Mouse (Mus musculus): Measurements from ENCODE around the gene Gfer. TPM values are rescaled to one million over a fixed set of nuclear protein-coding genes. Genes with fewer than 3 reads are reported as not detected.
"Not testable (repeated sequence)": the region's sequence is repeated elsewhere in the genome, so short reads cannot be mapped to it uniquely, and the experiment has no call there.

Gfer gene
- total and polyA plus RNA-seq, 3 experiments = 69.1 to 105 (median 94.8) TPM

- TF ChIP-seq USF2 (conservative IDR thresholded peaks at IDR 0.05; ENCODE audit: low read depth, low read length) (no peak), UBTF (IDR thresholded peaks at IDR 0.05; ENCODE audit: low read depth, low read length) (no peak), TCF12 (IDR thresholded peaks at IDR 0.05; ENCODE audit: low read depth, low read length) (0 out of 2 replicates have a peak, but pooled peaks have one; percentile 16), RAD21 (IDR thresholded peaks at IDR 0.05; ENCODE audit: low read depth, low read length) (peak; percentile 81), JUND (conservative IDR thresholded peaks at IDR 0.05; ENCODE audit: low read depth, low read length) (0 out of 2 replicates have a peak, but pooled peaks have one; percentile 27), HCFC1 (IDR thresholded peaks at IDR 0.05; ENCODE audit: low read depth, low read length) (peak; percentile 36; the same call in 1 of the 2 replicates)
These were observed 28.5 kb downstream of the Gfer start (continued) for GRCm38 (mm10) chr17:24667416-24667815.

GRCm38 (mm10) chr17:24667011-24667410, 28.9 kb downstream of the Gfer start:
- H3K27me3 ChIP-seq (replicated peaks); dilution Hi-C loops (cut with MboI; ENCODE audit: extremely low pct_ligation_motif_present, extremely low pct_unique_long_range_greater_than_20kb, low sequenced_read_pairs); in situ Hi-C loops (cut with MboI; ENCODE audit: low pct_ligation_motif_present, low pct_unique_long_range_greater_than_20kb, low sequenced_read_pairs); H3K36me3 ChIP-seq (replicated peaks in 1 of 2; ENCODE audit: control insufficient read depth in 1 of 2, insufficient read depth in 1 of 2, low read length in 1 of 2); H3K4me2 ChIP-seq (ENCODE audit: insufficient read depth, low read depth, poor library complexity, severe bottlenecking); H3K9me3 ChIP-seq (replicated peaks; ENCODE audit: low read length); H3K27ac ChIP-seq (ENCODE audit: insufficient read depth, low read depth); H3K9ac ChIP-seq (ENCODE audit: insufficient read depth, low read depth); DNase-seq (ENCODE audit: extremely low read depth); H3K4me3 ChIP-seq (replicated peaks in 1 of 3; ENCODE audit: low read depth in 2 of 3, low read length in 2 of 3, poor library complexity in 1 of 3): not testable (repeated sequence)
- Histone ChIP-seq H3K79me2 (replicated peaks; ENCODE audit: control insufficient read depth, extremely low read depth, insufficient read depth, poor library complexity, severe bottlenecking) (peaks cover 23% of the 10 kb centered on the region), H3K4me1 (ENCODE audit: control insufficient read depth in 1 of 2, insufficient read depth in 2 of 2) (peaks cover 5 to 35% of the 10 kb centered on the region in 2 experiments; a peak in 2 of 4 replicates)

GRCm38 (mm10) chr17:24658017-24658758, 37.8 kb downstream of the Gfer start, which contains the start of gene Npw:
Gene Npw, minus strand, starts transcription at chr17:24658457.
- Histone ChIP-seq H3K9me3 (replicated peaks; ENCODE audit: low read length) (no peaks in the 10 kb centered on the region), H3K79me2 (replicated peaks; ENCODE audit: control insufficient read depth, extremely low read depth, insufficient read depth, poor library complexity, severe bottlenecking) (no peaks in the 10 kb centered on the region), H3K4me2 (ENCODE audit: insufficient read depth, low read depth, poor library complexity, severe bottlenecking) (no peak within 1 kb of the TSS), H3K4me3 (replicated peaks in 1 of 3; ENCODE audit: low read depth in 2 of 3, low read length in 2 of 3, poor library complexity in 1 of 3) (no peak within 1 kb of the TSS), H3K4me1 (ENCODE audit: control insufficient read depth in 1 of 2, insufficient read depth in 2 of 2) (peaks cover 3 to 22% of the 10 kb centered on the region in 2 experiments), H3K27ac (ENCODE audit: insufficient read depth, low read depth) (no peak within 1 kb of the TSS), H3K9ac (ENCODE audit: insufficient read depth, low read depth) (no peak within 1 kb of the TSS), H3K36me3 (replicated peaks in 1 of 2; ENCODE audit: control insufficient read depth in 1 of 2, insufficient read depth in 1 of 2, low read length in 1 of 2) (no peaks in the 10 kb centered on the region), H3K27me3 (replicated peaks) (peaks cover 4% of the 10 kb centered on the region)
- TF ChIP-seq MYC (IDR thresholded peaks at IDR 0.05; ENCODE audit: low read depth, low read length) = no peak
- TF ChIP-seq RCOR1 (conservative IDR thresholded peaks at IDR 0.05; ENCODE audit: low read depth, low read length) = no peak
- no peak for TF ChIP-seq NRF1 (IDR thresholded peaks at IDR 0.05; ENCODE audit: low read depth, low read length)
- TF ChIP-seq EP300 (IDR thresholded peaks at IDR 0.05; ENCODE audit: low read length) = no peak
- TF ChIP-seq NELFE (IDR thresholded peaks at IDR 0.05; ENCODE audit: low read depth, low read length) = no peak
- TF ChIP-seq JUN (IDR thresholded peaks at IDR 0.05; ENCODE audit: insufficient read depth, low read depth, low read length) = no peak
- no peak for TF ChIP-seq E2F4 (IDR thresholded peaks at IDR 0.05; ENCODE audit: insufficient replicate concordance, low read depth, low read length)
- TF ChIP-seq BHLHE40 (IDR thresholded peaks at IDR 0.05; ENCODE audit: low read depth, low read length) = no peak
- no peak for TF ChIP-seq UBTF (IDR thresholded peaks at IDR 0.05; ENCODE audit: low read depth, low read length)
- no peak for TF ChIP-seq MAZ (IDR thresholded peaks at IDR 0.05; ENCODE audit: low read depth, low read length)
- TF ChIP-seq SMC3 (IDR thresholded peaks at IDR 0.05; ENCODE audit: low read depth, low read length) = no peak
- TF ChIP-seq POLR2AphosphoS2 (IDR thresholded peaks at IDR 0.05; ENCODE audit: low read depth, low read length) = no peak
- no peak for TF ChIP-seq USF2 (conservative IDR thresholded peaks at IDR 0.05; ENCODE audit: low read depth, low read length)
- no peak for TF ChIP-seq CHD2 (IDR thresholded peaks at IDR 0.05; ENCODE audit: low read length)
- TF ChIP-seq JUND (conservative IDR thresholded peaks at IDR 0.05; ENCODE audit: low read depth, low read length) = no peak
- no peak for TF ChIP-seq POLR2A (IDR thresholded peaks at IDR 0.05; ENCODE audit: low read depth, low read length)
- TF ChIP-seq MEF2A (IDR thresholded peaks at IDR 0.05; ENCODE audit: borderline replicate concordance, low read depth, low read length) = no peak
- no peak for TF ChIP-seq KAT2A (IDR thresholded peaks at IDR 0.05; ENCODE audit: insufficient replicate concordance, low read length)
- no peak for TF ChIP-seq MXI1 (IDR thresholded peaks at IDR 0.05; ENCODE audit: low read depth, low read length)
- DNase-seq (ENCODE audit: extremely low read depth) = no peak
- dilution Hi-C loops (cut with MboI; ENCODE audit: extremely low pct_ligation_motif_present, extremely low pct_unique_long_range_greater_than_20kb, low sequenced_read_pairs) = no loop called here
- in situ Hi-C loops (cut with MboI; ENCODE audit: low pct_ligation_motif_present, low pct_unique_long_range_greater_than_20kb, low sequenced_read_pairs) = no loop called here
